Mouse (Mus musculus) gastrocnemius, adult 18-20 months (tissue): Measurements from ENCODE around the gene Atp23. TPM values are rescaled to one million over a fixed set of nuclear protein-coding genes. Genes with fewer than 3 reads are reported as not detected.
"Not testable (repeated sequence)": the region's sequence is repeated elsewhere in the genome, so short reads cannot be mapped to it uniquely, and the experiment has no call there.

ENCODE experiments used
- DNase-seq: peaks from one replicate; pipeline ENCODE4 v3.0.0; 2021; ENCODE audit warnings: low spot score
- total RNA-seq, 2 experiments: library from RNA; stranded (reverse); gene quantifications; 2 replicates each; pipeline ENCODE4 v1.2.3; 2021

Atp23 gene
- total RNA-seq, 2 experiments from 2014 or later, result 1.5 to 1.6 TPM

GRCm38 (mm10) chr10:126826982-126827381, 74.2 kb downstream of the Atp23 start:
- DNase-seq, result no peak

DNA sequence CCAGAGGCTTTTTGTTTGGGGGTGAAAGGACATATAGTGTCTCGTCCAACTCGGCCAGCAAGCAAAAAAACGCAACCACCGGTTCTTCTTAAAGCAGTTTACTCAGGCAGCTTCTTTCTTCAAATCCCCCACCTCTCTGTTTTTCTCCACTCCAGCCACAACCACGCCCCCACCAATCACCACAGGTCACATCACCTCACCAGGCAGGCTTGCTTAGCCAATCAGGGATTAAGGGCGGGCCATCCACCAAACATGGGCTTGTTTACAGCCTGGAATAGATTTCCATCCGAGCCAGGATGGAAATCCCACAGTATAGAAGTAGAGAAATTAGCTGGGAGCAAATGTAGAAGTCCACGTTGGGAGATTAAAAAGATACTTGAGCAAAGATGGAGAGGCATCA, 74.9 kb downstream of the Atp23 start:
- not testable (repeated sequence) for DNase-seq

GRCm38 (mm10) chr10:126822418-126822817, 78.7 kb downstream of the Atp23 start:
- DNase-seq, result no peak

Other genes with a start within 250 kb of the Atp23 start
- 100 to 1,000 TPM in 1 of 2 experiments, 10 to 100 TPM in 1; 84.5 to 110 TPM for gene Ctdsp2, start 77.4 kb upstream of the Atp23 start, total RNA-seq
- gene Avil, start 99.4 kb upstream of the Atp23 start, total RNA-seq, result 1 to 10 TPM; 2.9 to 3.6 TPM
- 10 to 100 TPM; 20.4 to 22.4 TPM for gene Tsfm, start 129.5 kb upstream of the Atp23 start, total RNA-seq
- 1 to 10 TPM; 8.6 to 9.1 TPM for gene Mettl1, start 140.1 kb upstream of the Atp23 start, total RNA-seq
- gene Eef1akmt3, start 140.2 kb upstream of the Atp23 start, total RNA-seq, result under 1 TPM in 1 of 2 experiments, not detected in 1; 0.09 TPM
- under 1 TPM in 1 of 2 experiments, not detected in 1; 0.19 TPM for gene Cyp27b1, start 146.9 kb upstream of the Atp23 start, total RNA-seq
- 1 to 10 TPM in 1 of 2 experiments, under 1 TPM in 1; 0.39 to 1.0 TPM for gene March9, start 158.8 kb upstream of the Atp23 start, total RNA-seq
- gene Cdk4, start 162.2 kb upstream of the Atp23 start, total RNA-seq, result 10 to 100 TPM; 42.2 to 45.6 TPM
- gene Tspan31, start 168.9 kb upstream of the Atp23 start, total RNA-seq, result 10 to 100 TPM; 22.4 to 23.4 TPM
- 1 to 10 TPM; 1.3 to 1.7 TPM for gene Agap2, start 173.9 kb upstream of the Atp23 start, total RNA-seq
- gene Os9, start 219.8 kb upstream of the Atp23 start, total RNA-seq, result 10 to 100 TPM; 11.3 to 13.5 TPM